Mouse (Mus musculus): ENCODE results near the gene Cptp. TPM values are rescaled to one million over a fixed set of nuclear protein-coding genes. Genes with fewer than 3 reads are reported as not detected.

Cptp gene
- polyA plus RNA-seq, 1 experiment from 2014 or later, result 22.7 TPM

DNA sequence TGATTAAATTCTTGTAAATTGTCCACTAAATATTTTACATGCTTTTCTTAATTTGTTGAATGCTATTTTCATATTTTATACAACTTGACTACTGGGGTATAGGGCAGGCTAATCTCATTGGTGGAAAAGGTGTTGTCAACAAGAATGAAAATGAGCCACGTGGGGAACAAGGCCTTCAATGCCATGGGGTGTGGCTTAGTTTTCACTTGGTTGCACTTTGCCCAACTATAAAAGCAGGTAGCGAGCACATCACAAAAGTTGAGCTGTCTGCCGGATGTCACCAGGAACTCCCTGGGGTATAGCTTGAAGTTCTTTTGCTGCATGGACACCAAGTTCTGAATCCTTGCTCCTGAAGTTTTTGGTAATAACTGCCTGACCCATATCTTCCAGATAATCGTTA lies 51.7 kb downstream of the Cptp start:
- ATAC-seq (ENCODE audit: low FRiP score) (no peak), DNase-seq (ENCODE audit: low spot score) (no peak)
- no peak overlapping the region for H3K4me2 ChIP-seq (replicated peaks; ENCODE audit: low read depth, low read length)

More for the DNA sequence above, 51.7 kb downstream of the Cptp start:
- Histone ChIP-seq H3K4me1 (replicated peaks; ENCODE audit: control insufficient read depth, insufficient read depth, low read length) (peaks cover 7% of the 10 kb centered on the region), H3K36me3 (ENCODE audit: control insufficient read depth, insufficient read depth, low read length) (peaks cover 31% of the 10 kb centered on the region), H3K27ac (ENCODE audit: low read depth, low read length) (no peak overlapping the region), H3K27me3 (ENCODE audit: control insufficient read depth, insufficient read depth, low read length) (no peaks in the 10 kb centered on the region), H3K9me3 (ENCODE audit: control insufficient read depth, low read length) (no peaks in the 10 kb centered on the region), H3K9ac (ENCODE audit: low read depth, low read length) (no peak overlapping the region), H3K4me3 (ENCODE audit: low read depth, low read length) (no peak overlapping the region)
- 79% methylated on average over 4 of the region's 4 CpGs for WGBS

Other genes starting within 250 kb of the Cptp start
- gene Cdk11b, start 244.6 kb downstream of the Cptp start, polyA plus RNA-seq (2014; fragmentation: Nextera tagmentation; extraction: Ambion mirVana), result 74.1 and 77.6 TPM in 2 replicates
- gene Gm10563, start 224.0 kb downstream of the Cptp start, polyA plus RNA-seq (2014; fragmentation: Nextera tagmentation; extraction: Ambion mirVana), result not detected in 2 replicates
- gene Mmp23, start 216.1 kb downstream of the Cptp start, polyA plus RNA-seq (2014; fragmentation: Nextera tagmentation; extraction: Ambion mirVana), result 2.6 and 3.1 TPM in 2 replicates
- 9.9 and 12.5 TPM in 2 replicates for gene Mib2, start 200.2 kb downstream of the Cptp start, polyA plus RNA-seq (2014; fragmentation: Nextera tagmentation; extraction: Ambion mirVana)
- 1.6 and 1.8 TPM in 2 replicates for gene Fndc10, start 175.1 kb downstream of the Cptp start, polyA plus RNA-seq (2014; fragmentation: Nextera tagmentation; extraction: Ambion mirVana)
- 165 and 168 TPM in 2 replicates for gene Ssu72, start 164.6 kb downstream of the Cptp start, polyA plus RNA-seq (2014; fragmentation: Nextera tagmentation; extraction: Ambion mirVana)
- gene Tmem240, start 134.6 kb downstream of the Cptp start, polyA plus RNA-seq (2014; fragmentation: Nextera tagmentation; extraction: Ambion mirVana), result 0.73 and 0.91 TPM in 2 replicates
- 70.9 and 79.9 TPM in 2 replicates for gene Atad3a, start 108.3 kb downstream of the Cptp start, polyA plus RNA-seq (2014; fragmentation: Nextera tagmentation; extraction: Ambion mirVana)
- 8.6 and 9.5 TPM in 2 replicates for gene Vwa1, start 94.7 kb downstream of the Cptp start, polyA plus RNA-seq (2014; fragmentation: Nextera tagmentation; extraction: Ambion mirVana)
- gene Tmem88b, start 83.6 kb downstream of the Cptp start, polyA plus RNA-seq (2014; fragmentation: Nextera tagmentation; extraction: Ambion mirVana), result 0.25 and 0.52 TPM in 2 replicates
- not detected in 2 replicates for gene Ankrd65, start 79.0 kb downstream of the Cptp start, polyA plus RNA-seq (2014; fragmentation: Nextera tagmentation; extraction: Ambion mirVana)
- gene Mrpl20, start 66.6 kb downstream of the Cptp start, polyA plus RNA-seq (2014; fragmentation: Nextera tagmentation; extraction: Ambion mirVana), result 238 and 242 TPM in 2 replicates
- gene Ccnl2, start 57.0 kb downstream of the Cptp start, polyA plus RNA-seq (2014; fragmentation: Nextera tagmentation; extraction: Ambion mirVana), result 163 and 170 TPM in 2 replicates
- 112 and 123 TPM in 2 replicates for gene Aurkaip1, start 38.2 kb downstream of the Cptp start, polyA plus RNA-seq (2014; fragmentation: Nextera tagmentation; extraction: Ambion mirVana)
- gene Mxra8, start 29.8 kb downstream of the Cptp start, polyA plus RNA-seq (2014; fragmentation: Nextera tagmentation; extraction: Ambion mirVana), result 31.1 and 36.8 TPM in 2 replicates
- gene Dvl1, start 22.0 kb downstream of the Cptp start, polyA plus RNA-seq (2014; fragmentation: Nextera tagmentation; extraction: Ambion mirVana), result 7.5 and 8.8 TPM in 2 replicates
- 0.46 TPM in 2 replicates for gene Tas1r3, start 6.1 kb downstream of the Cptp start, polyA plus RNA-seq (2014; fragmentation: Nextera tagmentation; extraction: Ambion mirVana)
- 93.1 and 95.4 TPM in 2 replicates for gene Ints11, start 106 bp upstream of the Cptp start, polyA plus RNA-seq (2014; fragmentation: Nextera tagmentation; extraction: Ambion mirVana)
- gene Pusl1, start 22.3 kb upstream of the Cptp start, polyA plus RNA-seq (2014; fragmentation: Nextera tagmentation; extraction: Ambion mirVana), result 41.6 and 43.2 TPM in 2 replicates
- 29.0 and 34.7 TPM in 2 replicates for gene Acap3, start 22.4 kb upstream of the Cptp start, polyA plus RNA-seq (2014; fragmentation: Nextera tagmentation; extraction: Ambion mirVana)
- 142 and 160 TPM in 2 replicates for gene Ube2j2, start 74.4 kb upstream of the Cptp start, polyA plus RNA-seq (2014; fragmentation: Nextera tagmentation; extraction: Ambion mirVana)
- 21.0 and 24.0 TPM in 2 replicates for gene C1qtnf12, start 92.9 kb upstream of the Cptp start, polyA plus RNA-seq (2014; fragmentation: Nextera tagmentation; extraction: Ambion mirVana)
- 18.2 and 19.4 TPM in 2 replicates for gene B3galt6, start 123.2 kb upstream of the Cptp start, polyA plus RNA-seq (2014; fragmentation: Nextera tagmentation; extraction: Ambion mirVana)
- 136 and 143 TPM in 2 replicates for gene Sdf4, start 123.4 kb upstream of the Cptp start, polyA plus RNA-seq (2014; fragmentation: Nextera tagmentation; extraction: Ambion mirVana)
- gene Tnfrsf4, start 144.4 kb upstream of the Cptp start, polyA plus RNA-seq (2014; fragmentation: Nextera tagmentation; extraction: Ambion mirVana), result 0.39 and 0.73 TPM in 2 replicates
- gene Tnfrsf18, start 156.7 kb upstream of the Cptp start, polyA plus RNA-seq (2014; fragmentation: Nextera tagmentation; extraction: Ambion mirVana), result 0.74 and 2.4 TPM in 2 replicates
- 0.10 TPM in 1 of 2 replicates, not detected in the other for gene Ttll10, start 190.0 kb upstream of the Cptp start, polyA plus RNA-seq (2014; fragmentation: Nextera tagmentation; extraction: Ambion mirVana)
- 44.0 and 44.4 TPM in 2 replicates for gene 9430015G10Rik, start 240.5 kb upstream of the Cptp start, polyA plus RNA-seq (2014; fragmentation: Nextera tagmentation; extraction: Ambion mirVana)